Mouse (Mus musculus) C3H10T1/2 (cell line): Measurements from ENCODE around the gene Gm10230. TPM values are rescaled to one million over a fixed set of nuclear protein-coding genes. Genes with fewer than 3 reads are reported as not detected.

ENCODE experiments used
- polyA plus RNA-seq, 2 experiments: library from polyadenylated mRNA; unstranded; fragments of >200 nt; fragmentation: generic; extraction: Trizol; gene quantifications; one replicate each; pipeline ENCODE4 v1.2.1; 2012; ENCODE audit warnings: missing spikeins in 2 of 2

Gm10230 gene
- not detected for polyA plus RNA-seq

GRCm38 (mm10) chrX:27494782-27495181 lies at the start of gene Gm10230:
Gene Gm10230, minus strand, starts transcription at chrX:27494882.

